Mouse (Mus musculus) forebrain, embryonic 10.5 days (tissue): ENCODE measurements around the gene Btbd7. TPM values are rescaled to one million over a fixed set of nuclear protein-coding genes. Genes with fewer than 3 reads are reported as not detected.
A peak's percentile ranks its signal among the peaks of the same experiment; 100 is the strongest.

Experiments
- DNase-seq: peaks from one replicate; pipeline ENCODE4 v3.0.0-alpha.2; 2017; ENCODE audit warnings: low spot score; ENCODE audit errors: extremely low spot score
- H3K27ac ChIP-seq: fragments of 300-500 bp; sonication (generic); 2 replicates; pipeline ENCODE4 v1.5.1; 2016; ENCODE audit warnings: mild to moderate bottlenecking
- H3K27me3 ChIP-seq: fragments of 300-500 bp; sonication (generic); 2 replicates; pipeline ENCODE4 v1.6.1; 2016; ENCODE audit warnings: mild to moderate bottlenecking; ENCODE audit not compliant: poor library complexity, severe bottlenecking
- H3K36me3 ChIP-seq: fragments of 300-500 bp; sonication (generic); replicated peaks from 2 replicates; pipeline ENCODE4 v1.6.1; 2016; ENCODE audit warnings: mild to moderate bottlenecking, moderate library complexity
- H3K4me1 ChIP-seq: fragments of 300-500 bp; sonication (generic); 2 replicates; pipeline ENCODE4 v1.6.1; 2016
- H3K4me3 ChIP-seq: fragments of 300-500 bp; sonication (generic); 2 replicates; pipeline ENCODE4 v1.5.1; 2016; ENCODE audit warnings: mild to moderate bottlenecking, moderate library complexity
- H3K9me3 ChIP-seq: fragments of 300-500 bp; sonication (generic); 2 replicates; pipeline ENCODE4 v1.6.1; 2016; ENCODE audit warnings: mild to moderate bottlenecking, moderate library complexity
- WGBS: fragments of 180-500 bp; shearing (Covaris S2); methylation state at CpG from one replicate; pipeline ENCODE4 v1.1.7; 2016; 5-methylcytosine and 5-hydroxymethylcytosine counted together
- polyA plus RNA-seq: library from polyadenylated mRNA; unstranded; fragments of >200 nt; fragmentation: Nextera tagmentation; extraction: Ambion mirVana; gene quantifications from 2 replicates; pipeline ENCODE4 v1.2.1, GENCODE M21; 2016

The Btbd7 gene
- polyA plus RNA-seq, 1 experiment from 2014 or later, result 17.1 TPM

- Histone ChIP-seq H3K27me3 (no peaks in the 10 kb centered on the region), H3K27ac (no peak overlapping the region), H3K4me3 (no peak overlapping the region), H3K9me3 (peaks cover 2% of the 10 kb centered on the region; the same call in 1 of the 2 replicates), H3K4me1 (no peaks in the 10 kb centered on the region), H3K36me3 (peaks cover 99% of the 10 kb centered on the region)
- 95% methylated on average over 5 of the region's 5 CpGs for WGBS
- DNase-seq, result no peak
Observed at GRCm38 (mm10) chr12:102772676-102773075, 105.6 kb downstream of the Btbd7 start.

DNA sequence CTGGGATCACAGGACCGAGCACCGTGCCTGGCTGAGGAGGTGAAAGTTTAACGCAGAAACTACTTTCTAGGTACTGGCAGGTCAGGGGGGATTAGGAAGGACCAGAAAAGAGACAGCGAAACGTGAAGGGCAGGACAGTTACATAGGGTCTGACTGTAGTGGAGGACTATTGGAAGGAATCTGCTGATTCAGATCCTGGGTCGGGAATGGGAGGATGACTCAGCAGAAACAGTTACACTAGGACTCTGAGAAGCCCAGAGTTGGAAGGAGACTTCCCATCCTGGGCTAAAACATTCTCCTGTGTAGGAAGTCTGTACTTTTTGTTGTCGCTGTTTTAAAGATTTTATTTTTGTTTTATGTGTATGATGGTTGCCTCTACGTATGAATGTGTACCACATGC, 106.7 kb downstream of the Btbd7 start:
- DNase-seq, result no peak
- H3K9me3 ChIP-seq, result peaks cover 2% of the 10 kb centered on the region; the same call in 1 of the 2 replicates
- no peak overlapping the region for H3K27ac ChIP-seq
- no peaks in the 10 kb centered on the region for H3K4me1 ChIP-seq
- H3K4me3 ChIP-seq, result no peak overlapping the region
- H3K36me3 ChIP-seq, result peaks cover 99% of the 10 kb centered on the region
- 97% methylated on average over 8 of the region's 8 CpGs for WGBS
- H3K27me3 ChIP-seq, result no peaks in the 10 kb centered on the region

GRCm38 (mm10) chr12:102769000-102769399, 109.3 kb downstream of the Btbd7 start:
- peaks cover 98% of the 10 kb centered on the region for H3K36me3 ChIP-seq
- no peaks in the 10 kb centered on the region for H3K4me1 ChIP-seq
- no peaks in the 10 kb centered on the region for H3K27me3 ChIP-seq
- H3K9me3 ChIP-seq, result peaks cover 2% of the 10 kb centered on the region; the same call in 1 of the 2 replicates
- H3K27ac ChIP-seq, result no peak overlapping the region
- no peak for DNase-seq
- H3K4me3 ChIP-seq, result no peak overlapping the region
- WGBS, result 95% methylated on average over 4 of the region's 4 CpGs

GRCm38 (mm10) chr12:102763696-102764095, 114.6 kb downstream of the Btbd7 start:
- DNase-seq, result no peak
- peaks cover 79% of the 10 kb centered on the region for H3K36me3 ChIP-seq

GRCm38 (mm10) chr12:102761668-102762067, 116.6 kb downstream of the Btbd7 start:
- WGBS, result 91% methylated on average over 3 of the region's 3 CpGs
- H3K9me3 ChIP-seq, result no peaks in the 10 kb centered on the region
- no peaks in the 10 kb centered on the region for H3K27me3 ChIP-seq
- H3K27ac ChIP-seq, result no peak overlapping the region
- no peak overlapping the region for H3K4me3 ChIP-seq
- peaks cover 59% of the 10 kb centered on the region for H3K36me3 ChIP-seq
- DNase-seq, result no peak
- peaks cover 26% of the 10 kb centered on the region for H3K4me1 ChIP-seq

More at GRCm38 (mm10) chr12:102763696-102764095, 114.6 kb downstream of the Btbd7 start:
- peaks cover 16% of the 10 kb centered on the region for H3K4me1 ChIP-seq
- no peak overlapping the region for H3K4me3 ChIP-seq
- H3K9me3 ChIP-seq, result no peaks in the 10 kb centered on the region
- H3K27ac ChIP-seq, result no peak overlapping the region
- H3K27me3 ChIP-seq, result no peaks in the 10 kb centered on the region

- peak overlapping the region; percentile 91 for H3K4me3 ChIP-seq
- 5% methylated on average over 5 of the region's 5 CpGs for WGBS
- H3K27me3 ChIP-seq, result no peaks in the 10 kb centered on the region
- no peak for DNase-seq
- peak overlapping the region; percentile 94 for H3K27ac ChIP-seq
- H3K4me1 ChIP-seq, result peaks cover 32% of the 10 kb centered on the region
- H3K9me3 ChIP-seq, result no peaks in the 10 kb centered on the region
- peaks cover 58% of the 10 kb centered on the region for H3K36me3 ChIP-seq
Observed at GRCm38 (mm10) chr12:102758936-102759335, 119.3 kb downstream of the Btbd7 start.

DNA sequence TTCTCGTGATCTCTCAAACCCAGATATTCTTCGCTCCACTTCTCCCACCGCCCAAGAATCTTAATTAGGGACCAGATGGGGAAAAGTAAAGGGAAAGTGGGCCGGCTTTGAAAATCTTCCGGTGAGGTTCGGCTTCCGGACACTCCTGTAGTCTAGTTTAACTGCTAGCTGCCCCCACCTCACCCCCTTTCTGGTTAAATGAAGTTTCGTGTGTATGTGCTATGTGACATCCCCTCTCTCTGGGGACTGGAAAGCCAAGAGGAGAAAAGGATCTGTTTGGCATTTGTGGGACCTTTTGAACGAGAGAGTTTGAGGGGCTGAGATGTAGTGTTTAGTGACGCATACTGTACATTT, 119.9 kb downstream of the Btbd7 start, which contains the start of gene Gm20604:
Gm20604 (minus strand) TSS at position 270 of the 354 bp plus-strand sequence.
- Histone ChIP-seq H3K4me3 (peak within 1 kb of the TSS; percentile 91), H3K27ac (peak within 1 kb of the TSS; percentile 94), H3K9me3 (no peaks in the 10 kb centered on the region), H3K4me1 (peaks cover 32% of the 10 kb centered on the region), H3K27me3 (no peaks in the 10 kb centered on the region), H3K36me3 (peaks cover 57% of the 10 kb centered on the region)
- DNase-seq, result no peak
- under 1% methylated on average over 10 of the region's 10 CpGs for WGBS

DNA sequence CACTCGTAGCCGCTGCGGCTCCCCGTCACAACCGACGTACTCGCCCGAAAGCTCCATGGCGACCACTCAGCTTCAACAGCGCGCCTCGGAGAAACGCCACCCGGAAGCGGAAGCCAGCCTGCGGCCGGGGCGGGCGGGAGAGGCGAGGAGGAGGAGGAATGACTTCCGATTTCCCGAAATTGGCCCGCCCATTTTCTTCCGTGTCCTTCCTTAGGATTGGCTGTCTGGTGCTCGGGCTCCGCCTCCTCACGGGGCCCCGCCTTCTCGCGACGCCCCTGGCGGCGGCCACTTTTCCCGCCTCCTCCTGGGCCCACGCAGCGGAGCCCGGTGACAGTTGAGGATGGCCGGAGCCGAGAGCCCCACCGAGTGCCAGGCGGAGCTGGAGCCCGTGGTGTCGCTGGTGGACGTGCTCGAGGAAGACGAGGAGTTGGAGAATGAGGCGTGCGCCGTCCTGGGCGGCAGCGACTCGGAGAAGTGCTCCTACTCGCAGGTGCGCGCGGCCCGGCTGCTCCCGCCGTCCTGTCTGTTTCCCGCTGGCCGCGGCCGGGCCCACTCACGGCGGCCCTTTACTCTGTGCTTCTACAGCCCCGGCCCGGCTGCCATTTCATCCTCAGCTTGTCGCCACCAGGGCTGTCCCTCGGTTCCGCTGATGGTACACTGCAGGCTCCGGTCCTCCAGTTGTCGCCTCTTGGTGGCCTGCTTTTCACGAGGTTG, 120.4 kb downstream of the Btbd7 start, which contains the start of the genes Gm28051, Gon7 and Ubr7:
Gm28051 (minus strand) TSS at position 77 of the 714 bp plus-strand sequence.
Gon7 (minus strand) TSS at position 115 of the 714 bp plus-strand sequence.
Ubr7 (plus strand) TSS at position 279 of the 714 bp plus-strand sequence.
- peak within 1 kb of the TSS; percentile 91 for H3K4me3 ChIP-seq
- H3K4me1 ChIP-seq, result peaks cover 32% of the 10 kb centered on the region
- H3K9me3 ChIP-seq, result no peaks in the 10 kb centered on the region
- peaks cover 55% of the 10 kb centered on the region for H3K36me3 ChIP-seq
- WGBS, result under 1% methylated on average over 68 of the region's 73 CpGs
- H3K27ac ChIP-seq, result peak within 1 kb of the TSS; percentile 94
- no peaks in the 10 kb centered on the region for H3K27me3 ChIP-seq
- DNase-seq, result peak; percentile 98

- Histone ChIP-seq H3K27me3 (no peaks in the 10 kb centered on the region), H3K9me3 (no peaks in the 10 kb centered on the region), H3K4me3 (peak overlapping the region; percentile 91), H3K27ac (peak overlapping the region; percentile 94), H3K36me3 (peaks cover 55% of the 10 kb centered on the region), H3K4me1 (peaks cover 32% of the 10 kb centered on the region)
- DNase-seq, result no peak
- 2% methylated on average over 46 of the region's 46 CpGs for WGBS
Observed at GRCm38 (mm10) chr12:102757055-102757688, 121.1 kb downstream of the Btbd7 start.

- peak overlapping the region; percentile 91 for H3K4me3 ChIP-seq
- peaks cover 32% of the 10 kb centered on the region for H3K4me1 ChIP-seq
- H3K36me3 ChIP-seq, result peaks cover 52% of the 10 kb centered on the region
- H3K9me3 ChIP-seq, result no peaks in the 10 kb centered on the region
- no peak for DNase-seq
- H3K27ac ChIP-seq, result no peak overlapping the region
- H3K27me3 ChIP-seq, result no peaks in the 10 kb centered on the region
- WGBS, result 90% methylated on average over 7 of the region's 7 CpGs
Observed at GRCm38 (mm10) chr12:102756304-102756703, 122.0 kb downstream of the Btbd7 start.

DNA sequence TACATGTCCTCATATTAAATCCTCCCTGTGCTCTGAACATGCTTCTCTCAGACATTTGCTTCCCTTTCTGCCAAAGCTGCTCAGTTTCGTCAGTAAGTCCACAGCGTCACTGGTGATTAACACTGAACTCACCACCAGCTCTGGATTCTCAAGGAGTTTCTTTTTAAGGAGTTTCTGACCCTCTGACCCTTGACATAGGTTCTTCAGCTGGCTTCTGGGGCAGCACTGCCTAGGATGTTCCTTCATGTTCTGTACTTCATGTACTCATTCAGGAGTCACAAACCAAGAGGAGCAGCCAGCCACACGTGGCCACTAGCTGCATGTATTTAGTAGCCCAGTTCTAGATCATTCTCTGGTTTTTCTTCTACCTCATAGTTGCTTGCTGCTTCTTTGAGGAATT, 130.0 kb downstream of the Btbd7 start:
- WGBS, result 89% methylated on average over 3 of the region's 3 CpGs
- Histone ChIP-seq H3K9me3 (no peaks in the 10 kb centered on the region), H3K4me1 (peaks cover 17% of the 10 kb centered on the region), H3K4me3 (no peak overlapping the region), H3K27me3 (no peaks in the 10 kb centered on the region), H3K27ac (no peak overlapping the region), H3K36me3 (peaks cover 57% of the 10 kb centered on the region)
- DNase-seq, result no peak

DNA sequence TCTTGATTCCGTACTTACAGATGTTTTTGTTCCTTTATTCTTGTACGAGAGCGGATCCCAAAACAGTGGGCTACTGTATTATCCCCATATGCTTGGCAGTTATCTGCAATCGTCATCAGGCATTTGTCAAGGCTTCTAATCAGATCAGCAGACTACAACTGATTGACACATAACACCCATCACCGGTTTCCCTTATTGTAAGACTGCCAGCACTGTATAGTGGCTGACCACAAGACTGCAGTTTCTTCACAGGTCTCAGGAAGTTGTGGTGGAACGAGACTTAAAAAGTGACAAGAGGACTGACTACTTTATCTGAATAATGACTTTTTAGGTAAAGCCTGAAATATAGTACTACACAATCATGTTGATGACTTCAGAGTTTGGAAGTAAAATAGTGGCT, 133.4 kb downstream of the Btbd7 start:
- H3K4me1 ChIP-seq, result peaks cover 30% of the 10 kb centered on the region
- peak overlapping the region; percentile 91 for H3K4me3 ChIP-seq
- WGBS, result 71% methylated on average over 6 of the region's 6 CpGs
- H3K27me3 ChIP-seq, result no peaks in the 10 kb centered on the region
- H3K27ac ChIP-seq, result no peak overlapping the region
- H3K36me3 ChIP-seq, result peaks cover 56% of the 10 kb centered on the region
- no peaks in the 10 kb centered on the region for H3K9me3 ChIP-seq
- no peak for DNase-seq
